Mouse (Mus musculus) bone marrow, adult 2 months (tissue): ENCODE measurements around the gene Ralgapb. TPM values are rescaled to one million over a fixed set of nuclear protein-coding genes. Genes with fewer than 3 reads are reported as not detected.
A peak's percentile ranks its signal among the peaks of the same experiment; 100 is the strongest.

Source experiments
- H3K27ac ChIP-seq: fragments of 200-500 bp; 2 replicates; pipeline ENCODE4 v1.5.1; 2012; ENCODE audit warnings: low read depth, mild to moderate bottlenecking, control low read depth, inconsistent platforms, low read length; ENCODE audit not compliant: control insufficient read depth, poor library complexity, insufficient read depth
- H3K4me1 ChIP-seq: fragments of 200-500 bp; 2 replicates; pipeline ENCODE4 v1.6.1; 2011; ENCODE audit warnings: low read length; ENCODE audit not compliant: control insufficient read depth, insufficient read depth
- H3K4me3 ChIP-seq: fragments of 200-500 bp; replicated peaks from 2 replicates; pipeline ENCODE3; 2011; ENCODE audit warnings: mild to moderate bottlenecking, low read depth, low read length, control low read depth; ENCODE audit not compliant: control insufficient read depth
- CTCF ChIP-seq: fragments of 200-500 bp; IDR thresholded peaks from 2 replicates; pipeline ENCODE4 v1.5.1; 2011; ENCODE audit warnings: low read length, control low read depth; ENCODE audit not compliant: control insufficient read depth, insufficient read depth
- POLR2A ChIP-seq: fragments of 200-500 bp; IDR thresholded peaks from 2 replicates; pipeline ENCODE4 v1.6.1; 2011; ENCODE audit warnings: low read depth, mild to moderate bottlenecking, control low read depth, low read length, borderline replicate concordance; ENCODE audit not compliant: control insufficient read depth
- WGBS: fragments of 180-500 bp; shearing (Covaris S2); methylation state at CpG from one replicate; pipeline ENCODE4 v1.1.7; 2018; 5-methylcytosine and 5-hydroxymethylcytosine counted together
- polyA plus RNA-seq: library from polyadenylated mRNA; stranded (reverse); fragments of >200 nt; gene quantifications from 2 replicates; pipeline ENCODE4 v1.2.4, GENCODE M21; 2011; ENCODE audit warnings: low replicate concordance; ENCODE audit not compliant: missing spikeins, insufficient read depth, insufficient read length

The Ralgapb gene
- polyA plus RNA-seq, 1 experiment = 16.6 TPM

- 64% methylated on average over 3 of the region's 3 CpGs for WGBS
- Histone ChIP-seq H3K4me3 (no peak overlapping the region), H3K4me1 (no peaks in the 10 kb centered on the region), H3K27ac (no peak overlapping the region)
- TF ChIP-seq CTCF (no peak), POLR2A (no peak)
Measured at GRCm38 (mm10) chr2:158369474-158370172, 40.0 kb upstream of the Ralgapb start.

DNA sequence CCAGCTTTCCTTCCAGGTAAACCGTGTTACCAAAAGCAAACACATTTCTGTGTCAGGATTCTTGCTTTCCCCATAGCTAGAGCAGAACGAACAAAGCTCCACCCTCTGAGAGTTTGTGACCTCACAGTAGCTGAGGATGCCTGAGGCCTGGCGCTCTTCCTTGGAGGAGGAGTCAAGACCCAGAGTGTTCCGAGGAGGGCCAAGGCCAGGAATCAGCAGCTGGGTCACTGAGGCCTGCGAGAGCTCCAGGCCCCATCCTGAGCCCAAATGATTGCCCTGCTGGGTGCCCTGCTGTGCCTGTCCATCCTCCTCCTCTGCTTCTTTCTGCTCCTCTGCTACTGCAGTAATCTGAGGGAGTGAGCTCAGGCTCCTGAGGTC is 39.5 kb upstream of the Ralgapb start:
- Histone ChIP-seq H3K27ac (no peak overlapping the region), H3K4me1 (no peaks in the 10 kb centered on the region), H3K4me3 (no peak overlapping the region)
- 73% methylated on average over 5 of the region's 5 CpGs for WGBS
- TF ChIP-seq CTCF (no peak), POLR2A (no peak)

GRCm38 (mm10) chr2:158373061-158373460 is 36.6 kb upstream of the Ralgapb start:
- no peaks in the 10 kb centered on the region for H3K4me1 ChIP-seq
- no peak overlapping the region for H3K27ac ChIP-seq
- WGBS = 50% methylated on average over 5 of the region's 5 CpGs
- H3K4me3 ChIP-seq = no peak overlapping the region
- no peak for TF ChIP-seq POLR2A

DNA sequence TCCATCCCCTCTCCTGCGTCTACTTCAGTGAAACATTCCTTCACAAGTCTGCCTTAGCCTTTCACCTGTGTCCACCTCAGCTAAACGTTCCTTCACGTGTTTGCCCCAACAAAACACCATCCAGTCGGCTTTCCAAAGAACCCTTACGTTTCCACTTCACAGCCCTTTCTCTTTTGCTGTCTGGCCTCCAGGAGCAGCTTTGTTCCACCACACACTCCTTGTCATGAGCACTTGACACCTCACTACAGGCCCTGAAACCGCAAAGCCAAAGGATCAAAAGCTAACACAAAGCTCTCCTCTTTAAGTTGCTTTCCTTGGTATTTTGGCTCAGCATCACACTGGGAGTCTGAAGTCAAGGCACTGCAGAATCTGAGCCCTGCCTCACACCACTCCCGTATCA is 36.1 kb upstream of the Ralgapb start:
- no peak overlapping the region for H3K27ac ChIP-seq
- H3K4me3 ChIP-seq = no peak overlapping the region
- no peaks in the 10 kb centered on the region for H3K4me1 ChIP-seq
- WGBS = 79% methylated on average over 7 of the region's 7 CpGs
- no peak for TF ChIP-seq POLR2A
- TF ChIP-seq CTCF = no peak

DNA sequence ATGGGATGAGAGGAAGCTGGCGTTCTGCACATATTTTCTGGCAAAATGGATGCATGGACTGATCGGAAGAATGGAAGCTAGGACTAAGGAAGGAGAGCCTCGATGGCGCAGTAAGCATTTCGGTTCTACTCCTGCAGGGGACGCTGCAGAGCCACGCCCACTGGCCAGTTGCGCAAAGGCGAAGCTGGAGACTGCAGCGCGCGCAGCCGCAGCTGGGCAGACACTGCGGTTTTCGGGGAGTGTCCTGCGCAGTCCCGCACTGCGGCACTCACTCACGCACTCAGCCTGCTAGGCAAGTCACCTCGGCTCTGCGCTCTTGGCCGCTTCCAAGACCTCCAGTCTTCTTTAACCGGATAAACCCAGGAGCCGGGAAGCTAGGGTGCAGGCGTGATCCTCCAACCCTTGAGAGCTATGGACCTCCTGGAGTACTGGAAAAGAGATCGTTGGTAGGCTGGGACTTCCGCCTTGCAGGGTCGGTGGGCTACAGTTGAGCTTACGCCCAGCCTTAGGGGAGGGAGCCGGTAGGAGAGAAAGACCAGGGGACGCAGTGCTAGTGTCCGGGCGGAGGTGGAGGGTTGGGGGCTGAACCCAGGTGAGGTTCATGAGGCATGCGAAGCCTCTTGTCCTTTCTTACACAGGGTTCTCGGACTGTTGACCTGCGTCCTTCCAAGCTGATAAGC is 34.1 kb upstream of the Ralgapb start, which contains the start of gene Snhg11:
Gene Snhg11, plus strand, starts transcription at position 196 of the 680 bp plus-strand sequence.
- Histone ChIP-seq H3K4me1 (no peaks in the 10 kb centered on the region), H3K4me3 (no peak within 1 kb of the TSS), H3K27ac (no peak within 1 kb of the TSS)
- 11% methylated on average over 36 of the region's 36 CpGs for WGBS
- TF ChIP-seq CTCF = peak; percentile 27; the same call in 1 of the 2 replicates
- TF ChIP-seq POLR2A = no peak

- Histone ChIP-seq H3K4me3 (no peak overlapping the region), H3K4me1 (no peaks in the 10 kb centered on the region), H3K27ac (no peak overlapping the region)
- TF ChIP-seq POLR2A = no peak
- TF ChIP-seq CTCF = no peak
- 40% methylated on average over 12 of the region's 12 CpGs for WGBS
Measured at GRCm38 (mm10) chr2:158376123-158376687, 33.4 kb upstream of the Ralgapb start.

- WGBS = 71% methylated on average over 7 of the region's 7 CpGs
Measured at GRCm38 (mm10) chr2:158376798-158377197, 32.9 kb upstream of the Ralgapb start.

DNA sequence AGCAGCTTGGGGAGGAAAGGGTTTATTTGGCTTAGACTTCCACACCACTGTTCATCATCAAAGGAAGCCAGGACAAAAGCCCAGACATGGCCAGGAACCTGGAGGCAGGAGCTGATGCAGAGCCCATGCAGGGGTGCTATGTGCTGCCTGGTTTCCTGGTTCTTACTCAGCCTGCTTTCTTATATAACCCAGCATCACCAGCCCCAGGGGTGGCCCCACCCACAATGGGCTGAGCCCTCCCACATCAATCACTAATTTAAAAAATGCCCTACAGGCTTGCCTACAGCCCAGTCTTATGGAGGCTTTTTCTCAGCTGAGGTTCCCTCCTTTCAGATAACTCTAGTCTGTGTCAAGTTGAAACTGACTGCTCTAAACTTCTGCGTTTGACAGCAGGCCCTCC is 31.8 kb upstream of the Ralgapb start:
- H3K4me3 ChIP-seq = no peak overlapping the region
- no peaks in the 10 kb centered on the region for H3K4me1 ChIP-seq
- H3K27ac ChIP-seq = no peak overlapping the region
- WGBS = 66% methylated on average over 1 of the region's 1 CpGs
- TF ChIP-seq POLR2A = no peak
- TF ChIP-seq CTCF = no peak

More at GRCm38 (mm10) chr2:158376798-158377197, 32.9 kb upstream of the Ralgapb start:
- Histone ChIP-seq H3K4me1 (no peaks in the 10 kb centered on the region), H3K27ac (no peak overlapping the region), H3K4me3 (no peak overlapping the region)
- TF ChIP-seq POLR2A = no peak
- no peak for TF ChIP-seq CTCF
